29 mouse cellular contexts compared by ENCODE assay signal in the genomic region with DNA sequence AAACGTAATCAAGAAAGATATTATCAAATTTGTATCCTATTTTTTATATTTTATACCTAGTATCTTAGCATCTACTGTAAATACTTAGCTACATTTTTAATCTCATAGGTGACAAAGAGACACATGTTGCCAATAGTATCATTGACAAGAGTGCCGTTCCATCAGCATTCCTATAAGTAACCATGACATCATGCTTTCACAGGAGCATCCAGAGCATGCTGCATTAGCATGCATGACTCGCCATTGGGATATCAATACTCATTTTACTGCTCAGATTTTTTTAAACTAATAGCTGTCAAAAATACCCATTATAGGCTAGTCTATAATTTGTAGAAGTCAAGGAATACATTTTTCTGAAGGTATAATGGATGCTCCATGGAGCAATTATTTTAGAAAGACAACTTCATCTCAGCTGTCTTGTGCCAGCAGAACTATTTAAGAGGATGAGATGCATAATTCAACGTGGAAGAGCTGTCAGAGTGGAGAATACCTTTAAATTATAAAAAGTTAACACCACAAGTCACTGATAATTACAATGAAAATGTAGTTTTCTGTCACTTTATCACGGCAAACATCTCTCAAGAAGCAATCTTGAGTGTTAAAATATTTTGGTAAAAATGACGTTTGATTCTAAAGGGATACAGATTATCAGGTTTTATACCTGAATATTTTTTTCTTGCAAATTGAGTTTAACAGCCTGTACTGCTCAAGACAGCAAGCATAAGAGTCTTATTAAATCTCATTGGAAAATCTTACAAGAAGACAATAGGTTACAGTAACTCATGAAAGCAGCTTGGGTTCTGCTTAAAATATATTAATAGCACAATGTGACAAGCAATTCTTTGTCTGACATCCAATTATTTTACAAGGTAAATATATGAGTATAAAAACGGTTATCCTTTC.
DNase-seq lines count a peak whose midpoint lies in the region; ATAC-seq lines count a peak whose summit lies in the region.
"Had no signal": no experiment of that assay in that cellular context is flagged by ENCODE, and none has a peak within 500 bp of the region (broad histone marks: within the 10 kb centered on the region; RNA-seq: fewer than 3 reads in every experiment).

No protein-coding gene starts in this region.

- no peaks in the 10 kb centered on the region for H3K27me3 ChIP-seq in forebrain, embryonic 11.5 days (ENCODE audit: control insufficient read depth, insufficient read depth, low read length)
- no peaks in the 10 kb centered on the region for H3K27me3 ChIP-seq in forebrain, embryonic 10.5 days (ENCODE audit: poor library complexity, severe bottlenecking)
- no peaks in the 10 kb centered on the region for H3K27me3 ChIP-seq in midbrain, embryonic 16.5 days (ENCODE audit: control insufficient read depth, insufficient read depth, low read depth, low read length)
- H3K27me3 ChIP-seq in midbrain, embryonic 11.5 days (ENCODE audit: control insufficient read depth, insufficient read depth, low read length), result no peaks in the 10 kb centered on the region
- H3K27me3 ChIP-seq in forebrain, embryonic 14.5 days (replicated peaks; ENCODE audit: control insufficient read depth, insufficient read depth, low read length), result no peaks in the 10 kb centered on the region
- H3K27me3 ChIP-seq: embryonic facial prominence, embryonic 12.5 days; heart, embryonic 12.5 days; hindbrain, embryonic 15.5 days; kidney, embryonic 15.5 days; limb, embryonic 12.5 days; liver, embryonic 15.5 days; lung, embryonic 15.5 days; midbrain, embryonic 12.5 days; neural tube, embryonic 13.5 days had no signal

- H3K4me1 ChIP-seq in forebrain, embryonic 11.5 days (replicated peaks; ENCODE audit: control insufficient read depth, insufficient read depth, low read length), result no peaks in the 10 kb centered on the region
- H3K4me1 ChIP-seq in forebrain, embryonic 10.5 days, result no peaks in the 10 kb centered on the region
- H3K4me1 ChIP-seq in midbrain, embryonic 16.5 days (ENCODE audit: control insufficient read depth, insufficient read depth, low read length), result no peaks in the 10 kb centered on the region
- no peaks in the 10 kb centered on the region for H3K4me1 ChIP-seq in midbrain, embryonic 11.5 days (ENCODE audit: control insufficient read depth, insufficient read depth, low read length)
- no peaks in the 10 kb centered on the region for H3K4me1 ChIP-seq in forebrain, embryonic 14.5 days (ENCODE audit: control insufficient read depth, insufficient read depth, low read length)
- H3K4me1 ChIP-seq: embryonic facial prominence, embryonic 12.5 days; heart, embryonic 12.5 days; hindbrain, embryonic 15.5 days; kidney, embryonic 15.5 days; limb, embryonic 12.5 days; liver, embryonic 15.5 days; lung, embryonic 15.5 days; midbrain, embryonic 12.5 days; neural tube, embryonic 13.5 days had no signal

- H3K9me3 ChIP-seq in forebrain, embryonic 11.5 days (ENCODE audit: control insufficient read depth, low read length), result no peaks in the 10 kb centered on the region
- H3K9me3 ChIP-seq in forebrain, embryonic 10.5 days, result no peaks in the 10 kb centered on the region
- no peaks in the 10 kb centered on the region for H3K9me3 ChIP-seq in midbrain, embryonic 16.5 days (replicated peaks; ENCODE audit: control insufficient read depth, low read length, poor library complexity, severe bottlenecking)
- no peaks in the 10 kb centered on the region for H3K9me3 ChIP-seq in midbrain, embryonic 11.5 days (ENCODE audit: control insufficient read depth, low read length)
- H3K9me3 ChIP-seq in forebrain, embryonic 14.5 days (replicated peaks; ENCODE audit: control insufficient read depth, low read length), result no peaks in the 10 kb centered on the region
- H3K9me3 ChIP-seq: embryonic facial prominence, embryonic 12.5 days; G1E; heart, embryonic 12.5 days; hindbrain, embryonic 15.5 days; kidney, embryonic 15.5 days; limb, embryonic 12.5 days; liver, embryonic 15.5 days; lung, embryonic 15.5 days; midbrain, embryonic 12.5 days; neural tube, embryonic 13.5 days had no signal

- 81% methylated on average over 7 of the region's 7 CpGs for WGBS in forebrain, embryonic 11.5 days
- WGBS in forebrain, embryonic 10.5 days, result 81% methylated on average over 7 of the region's 7 CpGs
- WGBS in midbrain, embryonic 16.5 days, result 57% methylated on average over 7 of the region's 7 CpGs
- 73% methylated on average over 7 of the region's 7 CpGs for WGBS in midbrain, embryonic 11.5 days
- 76% methylated on average over 7 of the region's 7 CpGs for WGBS in forebrain, embryonic 14.5 days

- H3K4me3 ChIP-seq in forebrain, embryonic 11.5 days (ENCODE audit: low read depth, low read length), result no peak overlapping the region
- H3K4me3 ChIP-seq in forebrain, embryonic 10.5 days, result no peak overlapping the region
- H3K4me3 ChIP-seq in midbrain, embryonic 16.5 days (ENCODE audit: low read depth, low read length), result no peak overlapping the region
- H3K4me3 ChIP-seq in midbrain, embryonic 11.5 days (ENCODE audit: low read depth, low read length), result no peak overlapping the region
- no peak overlapping the region for H3K4me3 ChIP-seq in forebrain, embryonic 14.5 days (ENCODE audit: low read depth, low read length)
- H3K4me3 ChIP-seq: embryonic facial prominence, embryonic 12.5 days; heart, adult 2 months; heart, embryonic 12.5 days; hindbrain, embryonic 15.5 days; kidney, embryonic 15.5 days; limb, embryonic 12.5 days; liver, embryonic 15.5 days; lung, embryonic 15.5 days; midbrain, embryonic 12.5 days; myocyte; neural tube, embryonic 13.5 days had no signal

- no peak overlapping the region for H3K27ac ChIP-seq in forebrain, embryonic 11.5 days (ENCODE audit: low read depth, low read length)
- no peak overlapping the region for H3K27ac ChIP-seq in forebrain, embryonic 10.5 days
- H3K27ac ChIP-seq in midbrain, embryonic 16.5 days (ENCODE audit: low read length), result no peak overlapping the region
- no peak overlapping the region for H3K27ac ChIP-seq in midbrain, embryonic 11.5 days (ENCODE audit: low read depth, low read length)
- H3K27ac ChIP-seq in forebrain, embryonic 14.5 days (ENCODE audit: low read depth, low read length), result no peak overlapping the region
- H3K27ac ChIP-seq: embryonic facial prominence, embryonic 12.5 days; heart, adult 2 months; hindbrain, embryonic 15.5 days; kidney, embryonic 15.5 days; limb, embryonic 12.5 days; liver, embryonic 15.5 days; lung, embryonic 15.5 days; midbrain, embryonic 12.5 days; neural tube, embryonic 13.5 days had no signal

- H3K9ac ChIP-seq in forebrain, embryonic 11.5 days (ENCODE audit: low read length), result no peak overlapping the region
- no peak overlapping the region for H3K9ac ChIP-seq in midbrain, embryonic 16.5 days (ENCODE audit: low read depth, low read length)
- no peak overlapping the region for H3K9ac ChIP-seq in midbrain, embryonic 11.5 days (ENCODE audit: low read length)
- no peak overlapping the region for H3K9ac ChIP-seq in forebrain, embryonic 14.5 days (ENCODE audit: low read length)
- H3K9ac ChIP-seq: embryonic facial prominence, embryonic 12.5 days; heart, embryonic 12.5 days; hindbrain, embryonic 15.5 days; kidney, embryonic 15.5 days; limb, embryonic 12.5 days; liver, embryonic 15.5 days; lung, embryonic 15.5 days; midbrain, embryonic 12.5 days; neural tube, embryonic 13.5 days had no signal

- H3K4me2 ChIP-seq in forebrain, embryonic 11.5 days (ENCODE audit: low read depth, low read length, severe bottlenecking), result no peak overlapping the region
- H3K4me2 ChIP-seq in midbrain, embryonic 16.5 days (ENCODE audit: low read length), result no peak overlapping the region
- no peak overlapping the region for H3K4me2 ChIP-seq in midbrain, embryonic 11.5 days
- H3K4me2 ChIP-seq in forebrain, embryonic 14.5 days (ENCODE audit: low read length), result no peak overlapping the region
- H3K4me2 ChIP-seq: embryonic facial prominence, embryonic 12.5 days; heart, embryonic 12.5 days; hindbrain, embryonic 15.5 days; kidney, embryonic 15.5 days; limb, embryonic 12.5 days; liver, embryonic 15.5 days; lung, embryonic 15.5 days; midbrain, embryonic 12.5 days; neural tube, embryonic 13.5 days had no signal

- ATAC-seq in forebrain, embryonic 11.5 days (replicated peaks; ENCODE audit: low FRiP score), result 0 out of 2 replicates have a peak, but pooled peaks have one; percentile 27
- peak; percentile 78 for ATAC-seq in midbrain, embryonic 16.5 days
- ATAC-seq in midbrain, embryonic 11.5 days (ENCODE audit: low FRiP score), result no peak
- peak; percentile 32 for ATAC-seq in forebrain, embryonic 14.5 days
- ATAC-seq: inflammation-experienced regulatory T-cells, adult 6 months; Patski had no signal

- no peak for DNase-seq in forebrain, embryonic 11.5 days (ENCODE audit: low spot score)
- DNase-seq in forebrain, embryonic 10.5 days (ENCODE audit: extremely low spot score, low spot score), result no peak
- no peak for DNase-seq in midbrain, embryonic 11.5 days (ENCODE audit: low spot score, missing footprints)
- peak; percentile 19 for DNase-seq in forebrain, embryonic 14.5 days (ENCODE audit: low spot score)
- DNase-seq in right cerebral cortex, adult 2 months (ENCODE audit: low spot score in 2 of 2), result no peak
- no peak for DNase-seq in adrenal gland, postnatal 14 days
- DNase-seq: adrenal gland, postnatal 10 days; cerebellum, adult 18-20 months; cerebellum, postnatal 10 days; heart, adult 2 months; heart, postnatal 4 days; kidney, adult 18-20 months; kidney, postnatal 25 days; right cerebral cortex, postnatal 14 days; thymus, postnatal 14 days had no signal

- no peaks in the 10 kb centered on the region for H3K36me3 ChIP-seq in forebrain, embryonic 11.5 days (ENCODE audit: control insufficient read depth, insufficient read depth, low read length)
- no peaks in the 10 kb centered on the region for H3K36me3 ChIP-seq in forebrain, embryonic 10.5 days (replicated peaks)
- no peaks in the 10 kb centered on the region for H3K36me3 ChIP-seq in midbrain, embryonic 16.5 days (ENCODE audit: control insufficient read depth, insufficient read depth, low read length)
- H3K36me3 ChIP-seq in midbrain, embryonic 11.5 days (ENCODE audit: control insufficient read depth, insufficient read depth, low read length), result no peaks in the 10 kb centered on the region
- H3K36me3 ChIP-seq in forebrain, embryonic 14.5 days (ENCODE audit: control insufficient read depth, insufficient read depth, low read length), result no peaks in the 10 kb centered on the region
- H3K36me3 ChIP-seq: embryonic facial prominence, embryonic 12.5 days; G1E; heart, embryonic 12.5 days; hindbrain, embryonic 15.5 days; kidney, embryonic 15.5 days; limb, embryonic 12.5 days; liver, embryonic 15.5 days; lung, embryonic 15.5 days; midbrain, embryonic 12.5 days; neural tube, embryonic 13.5 days had no signal
